Mouse (Mus musculus) myocyte (in vitro differentiated cells): ENCODE results near the gene Entpd6.

ENCODE experiments used
- E2F4 ChIP-seq: IDR thresholded peaks from one replicate; pipeline ENCODE4 v1.6.1; 2011; ENCODE audit warnings: mild to moderate bottlenecking, control low read depth, moderate library complexity; ENCODE audit not compliant: insufficient read depth
- POLR2A ChIP-seq: IDR thresholded peaks from one replicate; pipeline ENCODE4 v1.6.1; 2011; ENCODE audit warnings: low read depth, mild to moderate bottlenecking, control low read depth, moderate library complexity; ENCODE audit not compliant: insufficient read length

GRCm38 (mm10) chr2:150768678-150769077, 19.8 kb downstream of the Entpd6 start:
- TF ChIP-seq E2F4: no peak
- no peak for TF ChIP-seq POLR2A
